Mouse (Mus musculus) liver, postnatal 0 days (tissue): ENCODE measurements around the gene Fam228b.

ENCODE experiments used
- CTCF ChIP-seq: sonication (generic); IDR thresholded peaks from 2 replicates; pipeline ENCODE4 v1.5.1; 2016; ENCODE audit warnings: antibody characterized with exemption, low read depth
- EP300 ChIP-seq: IDR thresholded peaks from 2 replicates; pipeline ENCODE4 v1.6.1; 2016; ENCODE audit warnings: antibody characterized with exemption, low read depth, mild to moderate bottlenecking

GRCm38 (mm10) chr12:4781270-4781669 is 12.2 kb upstream of the Fam228b start:
- TF ChIP-seq CTCF (no peak), EP300 (no peak)
